13 mouse cellular contexts compared by ENCODE assay signal in the genomic region with DNA sequence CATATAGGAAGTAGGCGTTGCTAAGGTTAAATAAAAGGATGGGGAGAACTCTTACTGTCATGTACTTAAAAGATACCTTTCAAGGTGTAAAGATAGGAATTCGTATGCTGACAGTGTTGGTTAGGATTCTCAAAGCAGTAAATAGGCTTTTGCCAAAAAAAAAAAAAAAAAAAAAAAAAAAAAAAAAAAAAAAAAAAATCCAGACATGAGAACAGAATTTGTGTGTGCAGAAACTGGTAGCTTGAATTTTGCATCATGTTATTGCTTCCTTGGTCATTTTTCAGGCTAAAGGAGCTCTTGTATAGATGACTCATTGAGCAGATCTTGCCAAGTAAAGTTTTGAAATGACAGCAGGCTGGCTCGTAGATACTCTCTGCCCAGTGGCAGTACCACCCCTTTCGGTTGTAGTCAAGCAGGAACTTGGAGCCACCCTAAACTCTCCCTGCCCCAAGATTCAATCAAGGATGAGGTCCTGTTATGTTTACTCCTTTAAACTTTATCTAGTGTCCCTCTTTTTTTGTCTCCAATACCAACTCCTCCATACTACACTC.
"Had no signal": no experiment of that assay in that cellular context is flagged by ENCODE, and none has a peak within 500 bp of the region (broad histone marks: within the 10 kb centered on the region; RNA-seq: fewer than 3 reads in every experiment).

No protein-coding gene starts in this region.

- H3K36me3 ChIP-seq: limb, embryonic 13.5 days; midbrain, embryonic 10.5 days; neural tube, embryonic 15.5 days; stomach, embryonic 15.5 days had no signal

- H3K9ac ChIP-seq: limb, embryonic 13.5 days; liver, embryonic 14.5 days; neural tube, embryonic 15.5 days; stomach, embryonic 15.5 days had no signal

- H3K27ac ChIP-seq: limb, embryonic 13.5 days; liver, embryonic 14.5 days; midbrain, embryonic 10.5 days; neural tube, embryonic 15.5 days; stomach, embryonic 15.5 days had no signal

- H3K4me3 ChIP-seq: limb, embryonic 13.5 days; midbrain, embryonic 10.5 days; myocyte; neural tube, embryonic 15.5 days; stomach, embryonic 15.5 days had no signal

- H3K4me1 ChIP-seq: limb, embryonic 13.5 days; midbrain, embryonic 10.5 days; neural tube, embryonic 15.5 days; stomach, embryonic 15.5 days had no signal

- DNase-seq: kidney, postnatal 10 days; kidney, postnatal 4 days; left cerebral cortex, postnatal 4 days; lung, adult 18-20 months; midbrain, embryonic 14.5 days; right cerebral cortex, postnatal 4 days; spleen, adult 18-20 months had no signal

- H3K27me3 ChIP-seq: limb, embryonic 13.5 days; neural tube, embryonic 15.5 days; stomach, embryonic 15.5 days had no signal

- H3K4me2 ChIP-seq: limb, embryonic 13.5 days; neural tube, embryonic 15.5 days; stomach, embryonic 15.5 days had no signal

- H3K9me3 ChIP-seq: limb, embryonic 13.5 days; midbrain, embryonic 10.5 days; neural tube, embryonic 15.5 days; stomach, embryonic 15.5 days had no signal
